Mouse (Mus musculus) kidney, embryonic 15.5 days (tissue): ENCODE data around the gene Sema3a. TPM values are rescaled to one million over a fixed set of nuclear protein-coding genes. Genes with fewer than 3 reads are reported as not detected.

Experiments
- ATAC-seq: fragments of 200-750 bp; cut with Nextera tagmentation; replicated peaks from 2 replicates; pipeline ENCODE4 v1.8.0; 2017; ENCODE audit warnings: moderate TSS enrichment; ENCODE audit not compliant: low FRiP score
- H3K27ac ChIP-seq: fragments of 300-500 bp; sonication (generic); 2 replicates; pipeline ENCODE4 v1.5.1; 2015; ENCODE audit warnings: mild to moderate bottlenecking, inconsistent platforms
- H3K27me3 ChIP-seq: fragments of 300-500 bp; sonication (generic); 2 replicates; pipeline ENCODE4 v1.6.1; 2015; ENCODE audit warnings: inconsistent platforms
- H3K36me3 ChIP-seq: fragments of 300-500 bp; sonication (generic); 2 replicates; pipeline ENCODE4 v1.6.1; 2015; ENCODE audit warnings: inconsistent platforms
- H3K4me1 ChIP-seq: fragments of 300-500 bp; sonication (generic); 2 replicates; pipeline ENCODE4 v1.6.1; 2015; ENCODE audit warnings: inconsistent platforms
- H3K4me2 ChIP-seq: fragments of 300-500 bp; sonication (generic); 2 replicates; pipeline ENCODE4 v1.6.1; 2015; ENCODE audit warnings: moderate library complexity, mild to moderate bottlenecking, inconsistent platforms
- H3K4me3 ChIP-seq: fragments of 300-500 bp; sonication (generic); replicated peaks from 2 replicates; pipeline ENCODE4 v1.5.1; 2015; ENCODE audit warnings: mild to moderate bottlenecking, inconsistent platforms
- H3K9ac ChIP-seq: fragments of 300-500 bp; sonication (generic); 2 replicates; pipeline ENCODE4 v1.6.1; 2015; ENCODE audit warnings: mild to moderate bottlenecking, inconsistent platforms
- H3K9me3 ChIP-seq: fragments of 300-500 bp; sonication (generic); replicated peaks from 2 replicates; pipeline ENCODE4 v1.6.1; 2016; ENCODE audit warnings: inconsistent platforms
- WGBS: fragments of 180-500 bp; shearing (Covaris S2); methylation state at CpG from one replicate; pipeline ENCODE4 v1.1.7; 2015; ENCODE audit warnings: mixed read lengths; 5-methylcytosine and 5-hydroxymethylcytosine counted together
- polyA plus RNA-seq: library from polyadenylated mRNA; unstranded; fragments of >200 nt; fragmentation: Nextera tagmentation; extraction: Ambion mirVana; gene quantifications from 2 replicates; pipeline ENCODE4 v1.2.1, GENCODE M21; 2015

Gene Sema3a
- 24.0 and 24.6 TPM in 2 replicates for polyA plus RNA-seq

GRCm38 (mm10) chr5:13125241-13125692 lies at the start of gene Sema3a:
Gene Sema3a, plus strand, starts transcription at chr5:13125414.
- H3K9ac ChIP-seq = no peak within 1 kb of the TSS
- no peaks in the 10 kb centered on the region for H3K36me3 ChIP-seq
- H3K4me1 ChIP-seq = peaks cover 9% of the 10 kb centered on the region
- no peak within 1 kb of the TSS for H3K27ac ChIP-seq
- H3K4me2 ChIP-seq = peak within 1 kb of the TSS; percentile 29
- no peaks in the 10 kb centered on the region for H3K27me3 ChIP-seq
- ATAC-seq = peak; percentile 74
- no peak within 1 kb of the TSS for H3K4me3 ChIP-seq
- 40% methylated on average over 13 of the region's 13 CpGs for WGBS
- H3K9me3 ChIP-seq = no peaks in the 10 kb centered on the region

DNA sequence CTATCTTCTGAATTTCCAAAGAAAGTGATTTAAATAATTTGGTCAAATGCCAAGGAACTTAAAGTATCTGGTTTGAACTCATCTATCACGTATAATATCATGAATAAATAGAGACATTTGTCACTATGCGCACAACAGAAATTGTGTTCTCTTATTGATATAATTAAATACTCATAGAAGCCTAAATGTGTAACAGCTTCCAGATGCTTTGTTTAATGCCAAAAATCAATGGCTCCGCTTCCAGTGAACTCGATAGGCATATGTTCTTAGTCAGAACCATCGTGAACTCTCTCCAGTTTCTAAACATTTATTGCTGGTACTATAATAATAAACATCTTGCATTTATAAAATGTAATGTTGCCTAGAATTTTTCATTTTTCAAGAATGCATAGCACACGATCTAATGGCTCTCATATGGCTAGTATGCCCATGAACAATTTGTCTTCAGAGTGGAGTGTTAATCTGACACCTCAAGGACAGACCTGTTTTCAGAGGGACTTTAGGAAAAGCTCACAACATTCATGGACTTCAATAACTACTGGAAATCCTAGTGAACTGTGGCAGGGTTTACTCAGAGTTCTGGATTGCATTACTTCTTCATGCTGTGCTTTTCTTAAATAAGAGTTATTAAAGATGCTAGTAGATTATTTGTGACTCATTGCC lies 40.3 kb upstream of the Sema3a start:
- no peaks in the 10 kb centered on the region for H3K27me3 ChIP-seq
- no peaks in the 10 kb centered on the region for H3K36me3 ChIP-seq
- WGBS = 78% methylated on average over 6 of the region's 6 CpGs
- H3K27ac ChIP-seq = no peak overlapping the region
- no peak overlapping the region for H3K4me3 ChIP-seq
- no peaks in the 10 kb centered on the region for H3K9me3 ChIP-seq
- no peak overlapping the region for H3K4me2 ChIP-seq
- H3K4me1 ChIP-seq = no peaks in the 10 kb centered on the region
- H3K9ac ChIP-seq = no peak overlapping the region
- ATAC-seq = no peak

GRCm38 (mm10) chr5:13090431-13090830 lies 34.8 kb upstream of the Sema3a start:
- Histone ChIP-seq H3K27me3 (no peaks in the 10 kb centered on the region), H3K4me1 (no peaks in the 10 kb centered on the region), H3K4me2 (no peak overlapping the region), H3K36me3 (no peaks in the 10 kb centered on the region), H3K9me3 (no peaks in the 10 kb centered on the region), H3K4me3 (no peak overlapping the region), H3K27ac (no peak overlapping the region), H3K9ac (no peak overlapping the region)
- 84% methylated on average over 1 of the region's 1 CpGs for WGBS
- ATAC-seq = no peak

DNA sequence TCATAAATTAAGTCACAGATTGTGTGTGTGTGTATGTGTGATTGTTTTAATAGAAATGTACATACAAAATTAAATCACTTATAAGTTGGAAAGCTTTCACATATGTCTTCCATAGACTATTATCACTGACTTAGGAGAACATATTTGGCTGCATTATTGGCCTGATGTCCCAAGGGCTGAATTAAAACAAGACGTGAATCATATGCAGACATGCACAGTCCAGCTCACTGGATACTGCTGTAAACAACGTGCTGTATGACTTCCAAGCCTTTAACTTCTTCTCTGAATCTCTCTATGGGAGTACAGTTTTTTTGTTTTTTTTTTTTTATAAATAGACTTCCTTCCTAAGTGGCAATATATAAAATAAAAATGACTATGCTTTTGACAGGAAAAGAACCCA lies 15.7 kb upstream of the Sema3a start:
- 42% methylated on average over 2 of the region's 2 CpGs for WGBS
- H3K9me3 ChIP-seq = no peaks in the 10 kb centered on the region
- no peaks in the 10 kb centered on the region for H3K4me1 ChIP-seq
- H3K4me2 ChIP-seq = no peak overlapping the region
- H3K27ac ChIP-seq = no peak overlapping the region
- no peak overlapping the region for H3K9ac ChIP-seq
- H3K4me3 ChIP-seq = no peak overlapping the region
- H3K36me3 ChIP-seq = no peaks in the 10 kb centered on the region
- no peaks in the 10 kb centered on the region for H3K27me3 ChIP-seq
- ATAC-seq = no peak

DNA sequence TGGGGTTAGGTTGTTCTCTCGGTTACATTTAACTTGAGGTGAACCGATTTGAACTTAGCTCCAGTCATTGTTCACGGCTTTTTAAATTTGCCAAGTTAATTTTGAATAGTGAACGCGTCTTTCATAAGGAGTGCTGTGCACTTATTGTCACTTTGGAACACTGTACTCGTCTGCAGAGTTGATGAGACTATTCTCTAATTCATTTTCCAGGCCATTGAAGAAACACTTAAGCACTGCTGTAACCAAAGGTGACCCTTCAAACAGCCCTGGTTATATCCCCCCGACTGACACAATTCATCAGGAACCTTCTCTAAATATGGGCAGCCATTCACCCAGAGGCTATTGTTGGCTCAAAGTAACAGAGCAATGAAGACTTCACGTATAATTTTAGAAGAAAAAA lies 8.0 kb upstream of the Sema3a start:
- H3K27me3 ChIP-seq = no peaks in the 10 kb centered on the region
- no peak overlapping the region for H3K27ac ChIP-seq
- no peak overlapping the region for H3K9ac ChIP-seq
- no peak overlapping the region for H3K4me2 ChIP-seq
- H3K4me1 ChIP-seq = no peaks in the 10 kb centered on the region
- no peak overlapping the region for H3K4me3 ChIP-seq
- no peaks in the 10 kb centered on the region for H3K9me3 ChIP-seq
- ATAC-seq = no peak
- 78% methylated on average over 8 of the region's 8 CpGs for WGBS
- H3K36me3 ChIP-seq = no peaks in the 10 kb centered on the region

DNA sequence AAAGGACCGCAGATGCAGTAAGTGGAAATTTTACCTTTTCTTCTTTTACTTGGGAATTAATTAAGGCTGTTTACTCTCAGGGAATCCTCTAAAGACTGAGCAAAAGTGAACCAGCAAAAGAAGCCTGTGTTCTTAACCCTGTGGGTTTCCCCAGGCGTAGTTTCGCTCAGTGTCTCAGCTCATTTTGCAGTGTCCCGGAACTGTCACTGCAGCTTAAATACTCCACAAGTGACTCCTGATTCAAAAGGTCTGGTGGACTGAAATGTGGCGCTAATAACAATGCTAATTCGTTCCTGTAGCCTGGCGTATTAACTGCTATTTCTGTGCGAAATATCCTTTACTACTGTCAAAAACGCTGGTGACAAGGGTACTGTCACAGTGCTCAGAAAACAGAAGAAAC lies 543 bp downstream of the Sema3a start:
- peaks cover 9% of the 10 kb centered on the region for H3K4me1 ChIP-seq
- WGBS = 51% methylated on average over 9 of the region's 9 CpGs
- H3K4me3 ChIP-seq = no peak overlapping the region
- H3K9ac ChIP-seq = no peak overlapping the region
- no peaks in the 10 kb centered on the region for H3K9me3 ChIP-seq
- H3K27me3 ChIP-seq = no peaks in the 10 kb centered on the region
- H3K27ac ChIP-seq = no peak overlapping the region
- H3K4me2 ChIP-seq = peak overlapping the region; percentile 29
- 0 out of 2 replicates have a peak, but pooled peaks have one; percentile 58 for ATAC-seq
- H3K36me3 ChIP-seq = no peaks in the 10 kb centered on the region

GRCm38 (mm10) chr5:13126196-13126595 lies 982 bp downstream of the Sema3a start:
- H3K9me3 ChIP-seq = no peaks in the 10 kb centered on the region
- H3K9ac ChIP-seq = no peak overlapping the region
- no peak for ATAC-seq
- 39% methylated on average over 4 of the region's 4 CpGs for whole genome bisulfite sequencing
- no peaks in the 10 kb centered on the region for H3K27me3 ChIP-seq
- H3K4me1 ChIP-seq = peaks cover 9% of the 10 kb centered on the region
- H3K27ac ChIP-seq = no peak overlapping the region
- H3K4me3 ChIP-seq = no peak overlapping the region
- H3K4me2 ChIP-seq = 0 out of 2 replicates have a peak overlapping the region, but pooled peaks have one; percentile 29
- H3K36me3 ChIP-seq = no peaks in the 10 kb centered on the region

DNA sequence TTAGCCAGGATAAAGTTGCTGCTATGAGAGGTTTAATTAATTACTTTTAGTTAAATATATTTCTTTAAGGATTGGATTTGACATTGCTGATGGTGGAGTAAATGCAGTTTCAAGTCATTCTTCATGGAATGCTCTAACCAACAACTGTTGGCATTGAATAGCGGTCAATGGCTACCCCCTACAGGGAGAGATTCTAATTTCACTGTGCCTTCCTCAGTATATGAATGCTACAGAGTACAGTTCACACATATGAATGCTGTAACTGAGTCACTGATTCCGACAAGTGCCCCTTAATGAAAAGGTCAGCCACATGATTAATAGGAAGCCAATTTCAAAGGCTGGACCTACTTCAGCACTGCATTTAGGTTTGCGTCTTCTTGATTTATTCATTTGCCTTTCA lies 1.9 kb downstream of the Sema3a start:
- Histone ChIP-seq H3K36me3 (no peaks in the 10 kb centered on the region), H3K9ac (no peak overlapping the region), H3K27ac (no peak overlapping the region), H3K4me3 (no peak overlapping the region), H3K27me3 (no peaks in the 10 kb centered on the region), H3K9me3 (no peaks in the 10 kb centered on the region), H3K4me2 (no peak overlapping the region), H3K4me1 (peaks cover 9% of the 10 kb centered on the region)
- 73% methylated on average over 3 of the region's 3 CpGs for WGBS
- ATAC-seq = no peak

DNA sequence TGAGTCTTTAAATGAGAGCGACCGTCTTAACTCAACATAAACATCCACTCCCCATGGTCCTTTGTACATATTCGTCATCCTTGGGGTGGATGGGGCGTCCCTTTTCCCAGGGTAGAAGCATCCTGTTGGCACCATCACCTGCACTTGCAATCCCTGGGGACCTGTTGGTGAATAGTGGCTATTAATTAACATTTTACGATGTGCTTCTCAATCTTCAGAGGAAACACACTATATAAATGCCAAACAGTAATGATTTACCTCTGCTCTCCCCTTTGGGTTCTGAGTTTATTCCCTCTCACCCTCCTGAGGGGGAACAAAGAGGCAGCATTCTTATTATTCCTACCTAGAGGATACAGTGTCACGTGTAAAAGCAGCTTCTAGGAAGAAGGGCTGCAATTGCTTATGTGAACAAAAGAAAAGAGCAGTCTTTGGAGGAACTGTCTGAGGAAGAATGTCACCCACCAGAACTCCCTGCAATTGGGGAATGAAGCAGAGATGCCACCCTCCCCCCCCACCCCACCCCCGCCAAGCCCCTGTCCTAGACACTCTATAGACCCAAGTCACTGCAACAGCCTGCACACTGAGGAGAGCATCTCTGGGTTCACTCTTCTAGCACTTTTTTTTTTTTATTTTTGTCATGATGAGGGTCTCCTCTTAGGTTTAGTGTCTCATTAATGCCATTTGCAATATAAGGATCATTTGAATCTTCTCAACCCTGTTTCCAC lies 19.7 kb downstream of the Sema3a start:
- no peak overlapping the region for H3K27ac ChIP-seq
- 11% methylated on average over 7 of the region's 7 CpGs for WGBS
- ATAC-seq = peak; percentile 62
- H3K9ac ChIP-seq = no peak overlapping the region
- no peak overlapping the region for H3K4me2 ChIP-seq
- 0 out of 2 replicates have a peak, but pooled peaks cover 4% of the 10 kb centered on the region for H3K4me1 ChIP-seq
- H3K4me3 ChIP-seq = no peak overlapping the region
- H3K36me3 ChIP-seq = no peaks in the 10 kb centered on the region
- no peaks in the 10 kb centered on the region for H3K9me3 ChIP-seq
- H3K27me3 ChIP-seq = no peaks in the 10 kb centered on the region

- ATAC-seq = no peak
- no peak overlapping the region for H3K4me2 ChIP-seq
- no peaks in the 10 kb centered on the region for H3K9me3 ChIP-seq
- H3K36me3 ChIP-seq = no peaks in the 10 kb centered on the region
- H3K27me3 ChIP-seq = no peaks in the 10 kb centered on the region
- 0 out of 2 replicates have a peak, but pooled peaks cover under 1% of the 10 kb centered on the region for H3K4me1 ChIP-seq
- 89% methylated on average over 5 of the region's 5 CpGs for WGBS
- no peak overlapping the region for H3K9ac ChIP-seq
- no peak overlapping the region for H3K4me3 ChIP-seq
- H3K27ac ChIP-seq = no peak overlapping the region
These were observed 24.7 kb downstream of the Sema3a start for GRCm38 (mm10) chr5:13149909-13150308.

DNA sequence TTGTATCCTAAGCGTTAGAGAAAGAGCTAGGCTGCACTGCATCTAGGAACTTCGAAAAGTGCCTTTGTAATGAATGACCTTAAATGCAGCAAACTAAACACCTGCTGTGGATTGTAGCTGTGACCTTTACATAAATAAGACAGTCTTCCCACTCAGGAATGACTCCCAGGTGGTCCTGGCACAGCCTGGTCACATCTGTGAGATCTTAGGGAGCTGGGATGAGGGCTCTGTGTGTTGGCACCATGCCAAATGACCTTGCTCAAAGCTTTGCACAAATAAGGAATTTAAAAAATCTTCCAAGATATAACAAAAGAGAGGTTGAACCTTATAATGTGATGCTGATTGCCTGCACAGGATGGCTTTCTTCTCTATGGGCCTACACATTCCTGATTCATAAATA lies 25.8 kb downstream of the Sema3a start:
- H3K4me3 ChIP-seq = no peak overlapping the region
- H3K9ac ChIP-seq = no peak overlapping the region
- ATAC-seq = no peak
- H3K9me3 ChIP-seq = no peaks in the 10 kb centered on the region
- H3K27ac ChIP-seq = no peak overlapping the region
- no peaks in the 10 kb centered on the region for H3K27me3 ChIP-seq
- WGBS = 68% methylated on average over 2 of the region's 2 CpGs
- no peak overlapping the region for H3K4me2 ChIP-seq
- no peaks in the 10 kb centered on the region for H3K36me3 ChIP-seq
- H3K4me1 ChIP-seq = no peaks in the 10 kb centered on the region

GRCm38 (mm10) chr5:13157761-13158612 lies 32.8 kb downstream of the Sema3a start:
- Histone ChIP-seq H3K4me3 (no peak overlapping the region), H3K36me3 (no peaks in the 10 kb centered on the region), H3K9me3 (no peaks in the 10 kb centered on the region), H3K27ac (no peak overlapping the region), H3K9ac (no peak overlapping the region), H3K4me1 (no peaks in the 10 kb centered on the region), H3K27me3 (no peaks in the 10 kb centered on the region), H3K4me2 (no peak overlapping the region)
- 51% methylated on average over 5 of the region's 5 CpGs for WGBS
- no peak for ATAC-seq
